Mouse (Mus musculus) C2C12 (cell line): ENCODE measurements around the gene Cntrob. TPM values are rescaled to one million over a fixed set of nuclear protein-coding genes. Genes with fewer than 3 reads are reported as not detected.

Experiments
- H3K27me3 ChIP-seq: one replicate; pipeline ENCODE4 v1.6.1; 2011; ENCODE audit not compliant: control insufficient read depth, insufficient read depth, insufficient read length
- H3K36me3 ChIP-seq: one replicate; pipeline ENCODE4 v1.6.1; 2011; ENCODE audit not compliant: control insufficient read depth, insufficient read depth
- H3K4me3 ChIP-seq: one replicate; pipeline ENCODE4 v1.5.1; 2011; ENCODE audit warnings: mild to moderate bottlenecking, control low read depth; ENCODE audit not compliant: poor library complexity, insufficient read depth, severe bottlenecking
- H3K79me2 ChIP-seq: one replicate; pipeline ENCODE4 v1.6.1; 2011; ENCODE audit not compliant: control insufficient read depth, insufficient read depth
- H3K79me3 ChIP-seq: one replicate; pipeline ENCODE4 v1.6.1; 2011; ENCODE audit warnings: low read depth, control low read depth
- H3ac ChIP-seq: one replicate; pipeline ENCODE3; 2011; ENCODE audit warnings: low read depth; ENCODE audit not compliant: control insufficient read depth, insufficient read length
- CEBPB ChIP-seq: IDR thresholded peaks from one replicate; pipeline ENCODE4 v1.6.1; 2011; ENCODE audit warnings: low read depth, mild to moderate bottlenecking, control low read depth, moderate library complexity
- CTCF ChIP-seq: IDR thresholded peaks from one replicate; pipeline ENCODE4 v1.5.1; 2011; ENCODE audit not compliant: control insufficient read depth, insufficient read depth, insufficient read length
- FOSL1 ChIP-seq: IDR thresholded peaks from one replicate; pipeline ENCODE4 v1.8.0; 2011; ENCODE audit warnings: mild to moderate bottlenecking, low read length; ENCODE audit not compliant: poor library complexity, insufficient read depth, severe bottlenecking
- MAX ChIP-seq: IDR thresholded peaks from one replicate; pipeline ENCODE4 v1.6.1; 2011; ENCODE audit warnings: mild to moderate bottlenecking, control low read depth
- MYOD1 ChIP-seq: IDR thresholded peaks from one replicate; pipeline ENCODE4 v1.6.1; 2011; ENCODE audit warnings: low read depth; ENCODE audit not compliant: control insufficient read depth, insufficient read length
- MYOG ChIP-seq: IDR thresholded peaks from one replicate; pipeline ENCODE4 v1.6.1; 2011; ENCODE audit not compliant: control insufficient read depth, insufficient read length; ENCODE audit errors: extremely low read depth
- USF1 ChIP-seq: IDR thresholded peaks from one replicate; pipeline ENCODE4 v1.6.1; 2011; ENCODE audit warnings: low read depth, mild to moderate bottlenecking, control low read depth, moderate library complexity
- polyA plus RNA-seq: library from polyadenylated mRNA; unstranded; fragments of >200 nt; fragmentation: generic; extraction: Trizol; gene quantifications from one replicate; pipeline ENCODE4 v1.2.1, GENCODE M21; 2012; ENCODE audit warnings: missing spikeins

The Cntrob gene
- polyA plus RNA-seq, 1 experiment = 9.9 TPM

DNA sequence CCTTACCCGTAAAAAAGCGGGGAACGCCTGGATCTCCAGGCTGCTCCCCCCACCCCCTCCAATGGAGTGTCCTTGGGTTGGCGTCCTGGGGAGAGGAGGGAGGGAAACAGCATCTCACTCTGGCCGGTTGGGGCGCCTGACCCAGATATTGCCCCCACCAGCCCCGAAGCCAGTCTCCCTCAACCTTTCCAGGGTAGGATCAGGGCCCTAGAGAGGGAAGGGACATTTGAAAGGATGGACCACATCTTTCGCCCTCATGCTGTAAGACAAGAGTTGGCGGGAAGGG, 3.5 kb upstream of the Cntrob start:
- Histone ChIP-seq H3K79me2 (peaks cover 26% of the 10 kb centered on the region), H3K27me3 (no peaks in the 10 kb centered on the region), H3ac (no peak overlapping the region), H3K79me3 (no peaks in the 10 kb centered on the region), H3K4me3 (no peak overlapping the region), H3K36me3 (no peaks in the 10 kb centered on the region)
- TF ChIP-seq FOSL1 (no peak), MAX (no peak), MYOD1 (no peak), CTCF (no peak), MYOG (no peak), CEBPB (no peak), USF1 (no peak)

DNA sequence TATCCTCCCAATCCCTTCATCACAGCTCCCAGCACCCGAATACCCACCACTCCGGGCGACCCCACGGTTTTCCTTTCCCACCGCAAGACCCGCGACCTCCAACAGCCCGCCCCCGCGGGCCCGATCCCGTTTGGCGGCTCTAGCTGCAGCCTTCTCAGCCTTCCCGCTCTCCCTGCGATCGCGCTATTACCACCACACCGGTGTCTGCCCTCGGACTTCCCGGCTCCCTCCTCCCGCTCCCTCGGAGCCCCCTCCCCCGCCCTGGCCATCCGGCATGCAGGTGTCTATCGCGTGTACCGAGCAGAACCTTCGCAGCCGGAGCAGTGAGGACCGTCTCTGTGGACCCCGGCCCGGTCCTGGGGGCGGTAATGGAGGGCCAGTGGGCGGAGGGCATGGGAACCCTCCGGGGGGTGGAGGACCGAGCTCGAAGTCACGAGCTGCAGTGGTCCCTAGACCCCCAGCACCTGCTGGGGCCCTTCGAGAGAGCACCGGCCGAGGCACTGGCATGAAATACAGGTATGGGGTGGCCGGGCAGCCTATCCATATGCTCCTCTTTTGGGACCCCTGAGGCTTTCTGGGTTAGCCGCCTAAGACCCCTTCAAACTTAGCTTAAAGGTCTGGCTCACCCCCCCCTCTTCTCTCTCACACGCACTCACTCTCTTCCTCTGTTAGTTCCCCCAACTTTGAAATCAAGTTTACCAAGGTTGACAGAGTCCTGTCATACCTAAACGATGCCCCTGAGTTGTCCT, 3.0 kb upstream of the Cntrob start:
- H3K27me3 ChIP-seq = no peaks in the 10 kb centered on the region
- H3K79me3 ChIP-seq = no peaks in the 10 kb centered on the region
- peak overlapping the region; percentile 16 for H3K4me3 ChIP-seq
- TF ChIP-seq USF1 = no peak
- no peak for TF ChIP-seq FOSL1
- no peak for TF ChIP-seq MYOD1
- no peak for TF ChIP-seq CEBPB
- TF ChIP-seq MYOG = no peak
- TF ChIP-seq CTCF = no peak
- TF ChIP-seq MAX = no peak
- no peaks in the 10 kb centered on the region for H3K36me3 ChIP-seq
- peak overlapping the region; percentile 39 for H3ac ChIP-seq
- peaks cover 31% of the 10 kb centered on the region for H3K79me2 ChIP-seq

DNA sequence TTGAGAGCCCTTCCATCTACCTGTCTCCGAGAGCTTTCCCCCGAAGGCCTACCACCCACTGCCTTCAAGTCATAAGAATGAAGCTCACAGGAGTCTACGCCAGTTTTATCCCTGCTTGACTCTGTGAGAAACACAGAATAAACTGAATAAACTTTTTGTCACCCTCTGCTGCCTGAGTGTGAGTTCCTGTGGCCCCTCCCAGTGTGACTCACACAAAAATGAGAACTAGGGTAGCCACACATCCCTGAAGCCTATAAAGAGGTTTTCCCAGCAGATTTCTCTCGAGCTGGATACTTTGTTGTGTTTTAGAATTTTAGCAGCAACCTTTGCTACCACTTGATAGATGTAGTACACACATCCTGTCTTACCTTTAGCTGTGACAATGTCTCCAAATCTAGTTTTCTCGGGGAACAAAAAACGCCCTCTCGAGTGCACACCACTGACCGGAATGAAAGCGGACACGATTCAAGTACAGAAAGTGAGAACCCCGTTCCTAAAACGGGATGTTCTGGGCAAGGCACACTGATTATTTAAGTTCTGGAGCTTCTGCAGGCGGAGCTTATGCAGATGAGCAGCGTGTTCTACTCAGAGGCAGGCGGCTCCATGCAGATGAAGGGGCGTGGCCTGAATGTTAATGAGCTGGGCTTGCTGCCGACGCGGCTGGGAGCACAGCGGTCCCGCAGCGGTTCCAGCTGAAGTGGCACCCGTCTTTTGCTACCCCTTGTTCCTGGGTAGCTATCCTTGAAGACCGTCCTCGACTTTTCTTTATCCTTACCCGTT, 2.2 kb upstream of the Cntrob start, which contains the start of gene Kcnab3:
TSS of gene Kcnab3 (plus strand) at position 631 of the 780 bp plus-strand sequence.
- TF ChIP-seq MYOG (no peak), FOSL1 (no peak), CTCF (no peak), USF1 (no peak), MAX (no peak), CEBPB (no peak), MYOD1 (no peak)
- H3K79me3 ChIP-seq = no peaks in the 10 kb centered on the region
- H3K36me3 ChIP-seq = no peaks in the 10 kb centered on the region
- peak within 1 kb of the TSS; percentile 44 for H3ac ChIP-seq
- H3K27me3 ChIP-seq = no peaks in the 10 kb centered on the region
- H3K79me2 ChIP-seq = peaks cover 33% of the 10 kb centered on the region
- peak within 1 kb of the TSS; percentile 16 for H3K4me3 ChIP-seq

DNA sequence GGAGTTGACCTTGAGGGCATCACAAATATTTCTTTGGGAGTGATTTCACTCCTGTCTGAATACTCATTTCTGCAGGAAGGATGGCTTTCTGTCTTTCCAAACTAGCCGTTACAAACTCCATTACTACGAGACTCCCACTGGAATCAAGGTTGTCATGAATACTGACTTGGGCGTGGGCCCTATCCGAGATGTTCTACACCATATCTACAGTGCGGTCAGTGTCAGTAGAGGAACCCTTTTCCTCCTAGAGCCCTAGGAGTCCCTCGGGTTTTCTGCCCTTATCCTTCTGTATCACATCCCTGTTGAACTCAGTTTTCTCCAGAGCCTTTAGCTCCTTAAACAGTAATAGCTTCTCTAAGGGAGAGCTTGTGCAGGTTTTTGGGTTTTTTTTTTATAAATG, 1.2 kb upstream of the Cntrob start:
- Histone ChIP-seq H3K27me3 (no peaks in the 10 kb centered on the region), H3ac (no peak overlapping the region), H3K36me3 (peaks cover 6% of the 10 kb centered on the region), H3K79me3 (no peaks in the 10 kb centered on the region), H3K4me3 (peak overlapping the region; percentile 67), H3K79me2 (peaks cover 33% of the 10 kb centered on the region)
- no peak for TF ChIP-seq CTCF
- no peak for TF ChIP-seq MAX
- no peak for TF ChIP-seq FOSL1
- no peak for TF ChIP-seq MYOG
- TF ChIP-seq CEBPB = no peak
- no peak for TF ChIP-seq MYOD1
- TF ChIP-seq USF1 = no peak

DNA sequence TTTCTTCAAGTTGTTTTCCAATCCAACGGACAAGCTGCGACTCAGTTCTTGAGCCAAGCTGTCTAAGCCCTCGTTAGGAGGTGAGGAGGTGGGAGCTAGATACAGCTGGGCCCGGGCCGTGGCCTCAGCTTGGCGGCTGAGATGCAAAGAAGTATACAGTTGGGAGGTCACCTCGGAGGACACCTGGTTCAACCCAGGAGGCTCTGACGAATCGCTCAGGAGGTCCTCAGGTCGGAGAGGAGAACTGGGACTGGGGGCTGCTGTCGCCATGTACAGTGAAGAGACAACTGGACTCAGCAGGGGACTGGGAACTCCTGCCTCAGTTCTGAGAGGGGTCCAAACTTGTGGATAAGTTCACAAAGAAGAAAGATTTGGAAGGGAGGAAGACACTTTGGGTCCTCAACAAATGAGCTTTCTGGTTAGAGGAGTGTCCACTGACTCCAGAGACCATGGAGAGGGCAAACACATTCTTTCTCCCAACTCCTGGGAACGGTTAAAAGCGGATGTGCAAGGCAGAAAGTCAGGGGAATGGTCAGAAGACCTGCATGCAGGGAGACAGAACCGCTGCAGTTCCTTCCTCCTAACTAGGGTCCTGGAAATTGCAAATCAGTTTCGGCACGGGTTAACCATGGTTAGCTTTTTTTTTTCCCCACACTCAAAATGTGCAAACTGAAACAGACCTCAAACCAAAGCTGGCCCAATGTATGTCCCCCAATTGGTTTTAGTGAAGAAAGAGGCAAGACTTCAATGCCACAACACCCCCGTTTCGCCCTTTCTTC, 693 bp downstream of the Cntrob start:
- H3K79me2 ChIP-seq = peaks cover 33% of the 10 kb centered on the region
- H3K36me3 ChIP-seq = peaks cover 22% of the 10 kb centered on the region
- H3K79me3 ChIP-seq = no peaks in the 10 kb centered on the region
- H3K4me3 ChIP-seq = peak overlapping the region; percentile 67
- peak overlapping the region; percentile 66 for H3ac ChIP-seq
- TF ChIP-seq MYOD1 = peak; percentile 9
- no peak for TF ChIP-seq CEBPB
- TF ChIP-seq MAX = no peak
- TF ChIP-seq CTCF = no peak
- no peak for TF ChIP-seq FOSL1
- no peaks in the 10 kb centered on the region for H3K27me3 ChIP-seq
